Mouse (Mus musculus) CH12.LX (cell line): ENCODE data around the gene Kmt5b. TPM values are rescaled to one million over a fixed set of nuclear protein-coding genes. Genes with fewer than 3 reads are reported as not detected.

Experiments used
- DNase-seq: peaks from one replicate; pipeline ENCODE4 v3.0.0-alpha.2; 2013; ENCODE audit errors: extremely low read depth
- H3K27ac ChIP-seq: 2 replicates; pipeline ENCODE4 v1.5.1; 2012; ENCODE audit warnings: low read depth, mild to moderate bottlenecking, control low read depth, moderate library complexity; ENCODE audit not compliant: insufficient read depth
- H3K27me3 ChIP-seq: replicated peaks from 2 replicates; pipeline ENCODE3; 2012; ENCODE audit warnings: inconsistent platforms
- H3K36me3 ChIP-seq, 2 experiments: replicated peaks in 1 of 2; 2 replicates each; pipeline versions ENCODE3 to v1.6.1; 2012; ENCODE audit warnings: inconsistent platforms in 1 of 2, low read length in 1 of 2, mild to moderate bottlenecking in 1 of 2, mixed read lengths in 1 of 2, moderate library complexity in 1 of 2; ENCODE audit not compliant: control insufficient read depth in 1 of 2, insufficient read depth in 1 of 2
- H3K4me1 ChIP-seq, 2 experiments: 2 replicates each; pipeline ENCODE4 v1.6.1; 2012; ENCODE audit warnings: inconsistent platforms in 1 of 2, moderate library complexity in 1 of 2; ENCODE audit not compliant: insufficient read depth in 2 of 2, control insufficient read depth in 1 of 2
- H3K4me2 ChIP-seq: 2 replicates; pipeline ENCODE4 v1.6.1; 2012; ENCODE audit warnings: low read depth, mild to moderate bottlenecking, control low read depth; ENCODE audit not compliant: poor library complexity, insufficient read depth, severe bottlenecking
- H3K4me3 ChIP-seq, 3 experiments: fragments of 150-350 bp in 1 of 3; sonication (generic) in 1 of 3; replicated peaks in 1 of 3; 2 replicates each; pipeline versions ENCODE3 to v1.5.1; 2011 to 2012; ENCODE audit warnings: low read depth in 2 of 3, low read length in 2 of 3, mild to moderate bottlenecking in 2 of 3, moderate library complexity in 2 of 3, control low read depth in 1 of 3, improper control_type of control experiment in 1 of 3, inconsistent platforms in 1 of 3, mixed read lengths in 1 of 3; ENCODE audit not compliant: poor library complexity in 1 of 3
- H3K79me2 ChIP-seq: replicated peaks from 2 replicates; pipeline ENCODE4 v1.6.1; 2012; ENCODE audit warnings: mild to moderate bottlenecking, moderate library complexity; ENCODE audit not compliant: control insufficient read depth, poor library complexity, insufficient read depth, severe bottlenecking; ENCODE audit errors: extremely low read depth
- H3K9ac ChIP-seq: 2 replicates; pipeline ENCODE4 v1.6.1; 2012; ENCODE audit warnings: low read depth, mild to moderate bottlenecking, control low read depth, moderate library complexity; ENCODE audit not compliant: insufficient read depth
- H3K9me3 ChIP-seq: replicated peaks from 2 replicates; pipeline ENCODE3; 2012; ENCODE audit warnings: low read length, inconsistent platforms, mixed read lengths
- BHLHE40 ChIP-seq: IDR thresholded peaks from 2 replicates; pipeline ENCODE4 v1.6.1; 2011; ENCODE audit warnings: mild to moderate bottlenecking, low read depth, low read length, improper control_type of control experiment
- CHD2 ChIP-seq: IDR thresholded peaks from 2 replicates; pipeline ENCODE4 v1.6.1; 2011; ENCODE audit warnings: low read length, improper control_type of control experiment
- CTCF ChIP-seq, 2 experiments: IDR thresholded peaks in 1 of 2; conservative IDR thresholded peaks in 1 of 2; 2 replicates each; pipeline ENCODE4 v1.5.1; 2011 to 2012; ENCODE audit warnings: low read depth in 2 of 2, low read length in 2 of 2, improper control_type of control experiment in 1 of 2, inconsistent platforms in 1 of 2, mild to moderate bottlenecking in 1 of 2, moderate library complexity in 1 of 2
- GABPA ChIP-seq: IDR thresholded peaks from 2 replicates; pipeline ENCODE4 v1.6.1; 2012; ENCODE audit warnings: low read depth, low read length, improper control_type of control experiment, inconsistent platforms; ENCODE audit not compliant: insufficient replicate concordance
- KAT2A ChIP-seq: IDR thresholded peaks from 2 replicates; pipeline ENCODE4 v1.6.1; 2012; ENCODE audit warnings: low read length, improper control_type of control experiment, inconsistent platforms; ENCODE audit not compliant: insufficient replicate concordance
- MAX ChIP-seq: IDR thresholded peaks from 2 replicates; pipeline ENCODE4 v1.6.1; 2011; ENCODE audit warnings: low read length, improper control_type of control experiment
- MXI1 ChIP-seq: IDR thresholded peaks from 2 replicates; pipeline ENCODE4 v1.6.1; 2011; ENCODE audit warnings: mild to moderate bottlenecking, low read depth, low read length, improper control_type of control experiment
- MYC ChIP-seq: IDR thresholded peaks from 2 replicates; pipeline ENCODE4 v1.6.1; 2011; ENCODE audit warnings: low read depth, mild to moderate bottlenecking, improper control_type of control experiment, low read length
- NELFE ChIP-seq: IDR thresholded peaks from 2 replicates; pipeline ENCODE4 v1.6.1; 2011; ENCODE audit warnings: low read depth, low read length, improper control_type of control experiment
- NRF1 ChIP-seq: IDR thresholded peaks from 2 replicates; pipeline ENCODE4 v1.6.1; 2014; ENCODE audit warnings: low read depth, mild to moderate bottlenecking, inconsistent platforms, low read length, improper control_type of control experiment, moderate library complexity
- PAX5 ChIP-seq: IDR thresholded peaks from 2 replicates; pipeline ENCODE4 v1.6.1; 2012; ENCODE audit warnings: low read length, inconsistent platforms, mixed read lengths
- SIN3A ChIP-seq: IDR thresholded peaks from 2 replicates; pipeline ENCODE4 v1.6.1; 2012; ENCODE audit warnings: low read length, improper control_type of control experiment, inconsistent platforms
- SMC3 ChIP-seq: IDR thresholded peaks from 2 replicates; pipeline ENCODE4 v1.6.1; 2011; ENCODE audit warnings: low read depth, low read length, improper control_type of control experiment
- UBTF ChIP-seq: IDR thresholded peaks from 2 replicates; pipeline ENCODE4 v1.6.1; 2012; ENCODE audit warnings: low read depth, mild to moderate bottlenecking, inconsistent platforms, low read length, improper control_type of control experiment, moderate library complexity
- ZMIZ1 ChIP-seq: IDR thresholded peaks from 2 replicates; pipeline ENCODE4 v1.6.1; 2012; ENCODE audit warnings: low read depth, mild to moderate bottlenecking, inconsistent platforms, low read length, improper control_type of control experiment
- ZNF384 ChIP-seq: IDR thresholded peaks from 2 replicates; pipeline ENCODE4 v1.6.1; 2012; ENCODE audit warnings: low read depth, low read length, improper control_type of control experiment, inconsistent platforms
- dilution Hi-C: fragments of 300-500 bp; cut with MboI; formaldehyde crosslinking; loops from 2 replicates; pipeline ENCODE4 v1.14.3; 2020; ENCODE audit warnings: low sequenced_read_pairs; ENCODE audit not compliant: extremely low pct_unique_long_range_greater_than_20kb, extremely low pct_ligation_motif_present
- in situ Hi-C: fragments of 300-500 bp; cut with MboI; formaldehyde crosslinking; loops from 3 replicates; pipeline ENCODE4 v1.14.3; 2019; ENCODE audit warnings: low sequenced_read_pairs, low pct_ligation_motif_present, low pct_unique_long_range_greater_than_20kb, mixed read lengths
- polyA plus RNA-seq: library from polyadenylated mRNA; unstranded; fragments of >175 nt; gene quantifications from 2 replicates; pipeline ENCODE4 v1.2.1, GENCODE M21; 2012; ENCODE audit warnings: low read depth; ENCODE audit not compliant: insufficient read length
- total RNA-seq, 2 experiments: library from RNA; depleted of rRNA; stranded (reverse); fragments of 300-350 nt in 1 of 2; fragments of >200 nt in 1 of 2; gene quantifications; 2 replicates each; pipeline ENCODE4 v1.2.3; 2012 to 2014

Kmt5b gene
- 10.9 and 11.0 TPM in 2 replicates for total RNA-seq (2012; rRNA removed)
- total RNA-seq (2014; rRNA removed): 13.9 and 15.1 TPM in 2 replicates
- polyA plus RNA-seq: 16.6 and 24.2 TPM in 2 replicates

GRCm38 (mm10) chr19:3767276-3767780 lies at the start of gene Kmt5b:
Gene Kmt5b, plus strand, starts transcription at chr19:3767421.
- dilution Hi-C loops: no loop called here
- peaks cover 16% of the 10 kb centered on the region for H3K79me2 ChIP-seq
- H3K27me3 ChIP-seq: peaks cover 14% of the 10 kb centered on the region
- peak within 1 kb of the TSS; percentile 52 for H3K4me2 ChIP-seq
- no peak for DNase-seq
- in situ Hi-C loops: no loop called here
- peak within 1 kb of the TSS; percentile 63 to 90 (median 86) for H3K4me3 ChIP-seq
- no peaks in the 10 kb centered on the region for H3K9me3 ChIP-seq
- H3K36me3 ChIP-seq: peaks cover 0 to 11% of the 10 kb centered on the region in 2 experiments
- no peak for TF ChIP-seq GABPA
- peak; percentile 90 for TF ChIP-seq SIN3A
- TF ChIP-seq NELFE: peak; percentile 93; the same call in 1 of the 2 replicates
- peak; percentile 82; the same call in 1 of the 2 replicates for TF ChIP-seq MXI1
- peak; percentile 68 for TF ChIP-seq BHLHE40
- peak; percentile 98 for TF ChIP-seq ZMIZ1
- no peak for TF ChIP-seq PAX5
- TF ChIP-seq KAT2A: no peak
- TF ChIP-seq, all 38 proteins: peak for 5
- H3K27ac ChIP-seq: peak within 1 kb of the TSS; percentile 94
- peaks cover 3 to 13% of the 10 kb centered on the region in 2 experiments for H3K4me1 ChIP-seq
- peak within 1 kb of the TSS; percentile 98 for H3K9ac ChIP-seq

DNA sequence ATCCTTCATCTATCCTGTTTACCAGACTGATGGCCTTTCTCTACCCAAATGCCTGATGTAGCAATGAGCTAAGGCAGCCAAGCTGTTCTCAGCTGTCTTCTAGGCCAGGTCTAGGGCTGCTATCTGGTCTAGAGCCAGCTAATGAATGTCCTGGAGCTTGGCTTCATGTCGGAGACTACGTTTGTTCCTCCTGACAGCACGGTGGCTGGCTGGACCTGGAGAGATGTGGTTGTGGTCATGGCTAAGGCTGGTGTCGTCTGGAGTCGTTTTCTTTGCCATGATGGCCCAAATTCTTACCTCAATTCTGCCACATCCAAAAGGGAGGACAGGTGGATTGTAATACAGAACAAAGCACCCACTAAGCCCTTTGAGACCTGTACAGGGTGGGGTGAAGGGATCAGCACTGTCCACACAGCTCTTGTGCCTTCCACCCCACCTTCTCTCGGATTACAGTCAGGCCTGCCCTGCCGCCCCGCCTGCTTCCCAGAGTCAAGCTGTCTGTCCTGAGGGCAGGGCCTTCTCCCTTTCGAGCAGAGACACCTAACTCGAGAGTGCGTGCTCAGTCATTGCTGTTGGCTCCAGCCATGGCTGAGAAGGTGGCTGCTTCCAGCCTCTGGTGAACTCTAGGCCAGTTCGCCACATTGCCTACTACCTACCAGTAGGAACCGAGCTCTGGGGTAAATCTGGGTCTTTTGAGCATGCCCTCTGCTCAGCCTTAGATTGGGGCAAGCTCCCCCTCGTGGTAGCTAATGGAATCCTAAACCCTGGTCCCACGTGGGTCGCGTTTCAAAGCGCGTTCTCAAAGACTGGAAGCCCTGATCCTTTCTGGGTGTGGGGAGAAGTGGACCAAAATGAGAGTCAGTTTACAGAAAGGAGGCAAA lies 48.5 kb upstream of the Kmt5b start:
- peak overlapping the region; percentile 62 for H3K4me2 ChIP-seq
- H3K36me3 ChIP-seq: peaks cover 27 to 46% of the 10 kb centered on the region in 2 experiments
- no peak overlapping the region for H3K9ac ChIP-seq
- dilution Hi-C loops (no loop called here), in situ Hi-C loops (loop anchor here (5.0 kb wide), 1 partner anchor 34 kb away; no protein-coding TSS in a partner anchor)
- H3K9me3 ChIP-seq: peaks cover 5% of the 10 kb centered on the region
- H3K27ac ChIP-seq: no peak overlapping the region
- H3K4me3 ChIP-seq: peak overlapping the region in 2 of 3 experiments; percentile 36 to 50
- no peaks in the 10 kb centered on the region for H3K79me2 ChIP-seq
- no peaks in the 10 kb centered on the region for H3K27me3 ChIP-seq
- DNase-seq: peak; percentile 65
- peaks cover 0 to 8% of the 10 kb centered on the region in 2 experiments; a peak in 2 of 4 replicates for H3K4me1 ChIP-seq
- TF ChIP-seq CTCF (conservative IDR thresholded peaks at IDR 0.05 in 1 of 2, IDR thresholded peaks at IDR 0.05 in 1 of 2; ENCODE audit: low read depth in 2 of 2, low read length in 2 of 2) (peak; percentile 11 to 63; a peak in 2 of 4 replicates), NRF1 (peak; percentile 49), SMC3 (peak; percentile 51), MAX (peak; percentile 81), UBTF (no peak), MXI1 (peak; percentile 70; the same call in 1 of the 2 replicates), MYC (peak; percentile 86), ZNF384 (no peak), CHD2 (0 out of 2 replicates have a peak, but pooled peaks have one; percentile 5)
